Mouse (Mus musculus): Measurements from ENCODE around the gene Ltbp1. TPM values are rescaled to one million over a fixed set of nuclear protein-coding genes. Genes with fewer than 3 reads are reported as not detected.

Ltbp1 gene
- polyA plus RNA-seq, 1 experiment from 2014 or later = 1.1 TPM

DNA sequence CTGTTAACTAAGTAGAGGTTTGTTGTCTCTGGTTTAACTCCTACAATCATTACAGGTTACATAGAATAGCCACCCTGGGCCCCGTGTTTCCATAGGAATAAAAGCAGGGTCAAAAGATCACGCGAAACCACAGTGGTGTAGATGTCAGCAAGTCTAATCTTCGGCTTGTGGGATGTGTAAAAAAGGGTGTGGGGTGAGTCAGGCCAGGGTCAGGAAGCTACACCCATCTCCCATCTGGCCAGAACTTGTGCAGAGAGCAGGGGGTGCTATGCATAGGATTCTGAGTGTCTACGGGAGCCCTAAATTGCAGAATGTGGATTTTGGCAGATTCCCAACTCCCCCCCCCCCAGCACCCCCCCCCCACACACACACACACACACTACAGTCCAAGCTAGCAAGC lies 432.8 kb downstream of the Ltbp1 start:
- Histone ChIP-seq H3K27ac (ENCODE audit: low read length) (no peak overlapping the region), H3K27me3 (ENCODE audit: control insufficient read depth, insufficient read depth, low read depth, low read length) (no peaks in the 10 kb centered on the region), H3K4me3 (ENCODE audit: low read depth, low read length) (no peak overlapping the region), H3K4me1 (ENCODE audit: control insufficient read depth, insufficient read depth, low read length) (0 out of 2 replicates have a peak, but pooled peaks cover 2% of the 10 kb centered on the region), H3K36me3 (ENCODE audit: control insufficient read depth, insufficient read depth, low read length) (no peaks in the 10 kb centered on the region), H3K9me3 (replicated peaks; ENCODE audit: control insufficient read depth, low read length, poor library complexity, severe bottlenecking) (no peaks in the 10 kb centered on the region), H3K4me2 (ENCODE audit: low read length) (no peak overlapping the region), H3K9ac (ENCODE audit: low read depth, low read length) (no peak overlapping the region)
- no peak for ATAC-seq
- WGBS = 69% methylated on average over 5 of the region's 5 CpGs

DNA sequence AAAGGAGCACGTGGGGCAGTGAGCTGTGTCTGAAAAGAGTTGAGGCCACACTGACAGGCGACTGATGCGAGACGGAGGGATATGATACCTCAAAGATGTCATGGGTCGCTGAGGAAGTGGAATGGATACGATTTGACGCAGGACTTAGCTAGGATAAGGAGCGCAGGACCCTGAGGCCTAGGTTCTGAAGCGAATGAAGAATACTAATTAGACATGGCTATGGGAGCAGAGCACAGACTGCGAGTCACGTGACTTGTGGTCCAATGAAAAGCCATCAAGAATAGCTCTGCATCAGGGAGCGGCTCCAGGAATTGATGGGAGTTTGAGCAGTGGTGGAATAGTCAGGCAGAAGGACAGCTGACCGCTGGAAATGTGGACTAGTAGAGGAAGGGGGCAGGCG lies 433.7 kb downstream of the Ltbp1 start:
- H3K9ac ChIP-seq (ENCODE audit: low read depth, low read length) = no peak overlapping the region
- 59% methylated on average over 14 of the region's 14 CpGs for WGBS

DNA sequence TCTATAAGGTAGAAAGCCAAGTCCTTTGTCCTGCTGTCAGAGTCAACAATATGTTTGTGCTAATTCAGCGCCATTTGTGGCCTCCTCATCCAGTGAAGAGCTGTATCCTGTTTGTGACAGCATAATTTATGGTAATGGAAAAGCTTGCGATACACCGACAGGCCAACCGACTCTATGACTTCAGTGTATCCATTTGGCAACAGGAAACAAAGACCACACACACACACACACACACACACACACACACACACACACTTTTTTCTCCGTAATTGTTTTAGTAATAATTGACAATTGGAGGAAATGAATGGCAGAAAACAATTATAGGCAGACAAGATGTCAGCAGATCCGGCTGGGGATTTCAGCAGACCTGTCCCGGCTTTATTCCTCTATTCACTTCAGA lies 435.3 kb downstream of the Ltbp1 start:
- no peaks in the 10 kb centered on the region for H3K9me3 ChIP-seq (replicated peaks; ENCODE audit: control insufficient read depth, low read length, poor library complexity, severe bottlenecking)
- ATAC-seq = no peak
- no peaks in the 10 kb centered on the region for H3K27me3 ChIP-seq (ENCODE audit: control insufficient read depth, insufficient read depth, low read depth, low read length)
- no peak overlapping the region for H3K27ac ChIP-seq (ENCODE audit: low read length)
- H3K4me1 ChIP-seq (ENCODE audit: control insufficient read depth, insufficient read depth, low read length) = 0 out of 2 replicates have a peak, but pooled peaks cover 2% of the 10 kb centered on the region
- no peak overlapping the region for H3K4me2 ChIP-seq (ENCODE audit: low read length)
- H3K9ac ChIP-seq (ENCODE audit: low read depth, low read length) = no peak overlapping the region
- no peak overlapping the region for H3K4me3 ChIP-seq (ENCODE audit: low read depth, low read length)
- 57% methylated on average over 7 of the region's 7 CpGs for WGBS
- H3K36me3 ChIP-seq (ENCODE audit: control insufficient read depth, insufficient read depth, low read length) = no peaks in the 10 kb centered on the region

More for the DNA sequence above, 433.7 kb downstream of the Ltbp1 start:
- Histone ChIP-seq H3K4me2 (ENCODE audit: low read length) (no peak overlapping the region), H3K27ac (ENCODE audit: low read length) (no peak overlapping the region), H3K4me1 (ENCODE audit: control insufficient read depth, insufficient read depth, low read length) (0 out of 2 replicates have a peak, but pooled peaks cover 2% of the 10 kb centered on the region), H3K4me3 (ENCODE audit: low read depth, low read length) (no peak overlapping the region), H3K9me3 (replicated peaks; ENCODE audit: control insufficient read depth, low read length, poor library complexity, severe bottlenecking) (no peaks in the 10 kb centered on the region), H3K27me3 (ENCODE audit: control insufficient read depth, insufficient read depth, low read depth, low read length) (no peaks in the 10 kb centered on the region), H3K36me3 (ENCODE audit: control insufficient read depth, insufficient read depth, low read length) (no peaks in the 10 kb centered on the region)
- peak; percentile 68 for ATAC-seq

DNA sequence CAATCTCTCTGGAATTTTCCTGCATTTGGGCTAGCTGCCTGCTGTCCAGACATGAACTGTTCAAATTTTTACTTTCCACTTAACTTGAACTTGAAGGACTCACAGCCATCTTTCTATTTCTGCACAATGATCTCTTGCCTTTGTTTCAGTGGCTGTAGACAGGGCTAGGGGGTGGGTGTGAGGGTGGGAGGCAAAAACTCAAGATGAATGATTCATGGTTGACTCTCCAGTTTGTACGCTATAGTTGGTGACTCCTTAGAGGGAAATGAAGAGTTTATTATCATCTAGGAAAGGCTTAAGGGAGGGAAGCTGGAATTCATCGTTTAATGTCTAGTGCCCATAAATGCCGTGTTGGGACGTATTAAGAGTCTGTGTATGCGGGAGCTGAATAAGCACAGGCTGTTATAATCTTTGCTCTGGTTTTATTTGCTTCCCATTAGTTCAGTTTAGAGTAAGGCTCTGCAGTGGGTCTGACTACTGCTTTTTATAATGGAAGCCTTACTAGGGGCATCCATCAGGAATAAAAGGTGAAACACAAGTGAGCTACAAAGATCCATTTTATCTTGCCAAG lies 436.0 kb downstream of the Ltbp1 start:
- no peaks in the 10 kb centered on the region for H3K27me3 ChIP-seq (ENCODE audit: control insufficient read depth, insufficient read depth, low read depth, low read length)
- 0 out of 2 replicates have a peak, but pooled peaks cover 2% of the 10 kb centered on the region for H3K4me1 ChIP-seq (ENCODE audit: control insufficient read depth, insufficient read depth, low read length)
- no peaks in the 10 kb centered on the region for H3K36me3 ChIP-seq (ENCODE audit: control insufficient read depth, insufficient read depth, low read length)
- ATAC-seq = no peak
- no peak overlapping the region for H3K4me2 ChIP-seq (ENCODE audit: low read length)
- 65% methylated on average over 5 of the region's 5 CpGs for WGBS
- H3K27ac ChIP-seq (ENCODE audit: low read length) = no peak overlapping the region
- H3K4me3 ChIP-seq (ENCODE audit: low read depth, low read length) = no peak overlapping the region
- H3K9me3 ChIP-seq (replicated peaks; ENCODE audit: control insufficient read depth, low read length, poor library complexity, severe bottlenecking) = no peaks in the 10 kb centered on the region
- no peak overlapping the region for H3K9ac ChIP-seq (ENCODE audit: low read depth, low read length)

Data from midbrain, embryonic 16.5 days (tissue).